Mouse (Mus musculus) right cerebral cortex, postnatal 36 days (tissue): ENCODE data around the gene Tmc8.
"Not testable (repeated sequence)": the region's sequence is repeated elsewhere in the genome, so short reads cannot be mapped to it uniquely, and the experiment has no call there.

ENCODE experiments used
- DNase-seq, 2 experiments: peaks; one replicate each; pipeline ENCODE4 v3.0.0; 2022; ENCODE audit warnings: low spot score in 2 of 2, mixed read lengths in 1 of 2

Gene Tmc8

GRCm38 (mm10) chr11:117772352-117772751 is 9.5 kb upstream of the Tmc8 start:
- DNase-seq = no peak

GRCm38 (mm10) chr11:117774925-117775324 is 7.0 kb upstream of the Tmc8 start:
- no peak for DNase-seq

- DNase-seq = no peak
Observed at GRCm38 (mm10) chr11:117775540-117775939, 6.3 kb upstream of the Tmc8 start.

- DNase-seq = no peak
Observed at GRCm38 (mm10) chr11:117776085-117776792, 5.6 kb upstream of the Tmc8 start.

GRCm38 (mm10) chr11:117777111-117777510 is 4.8 kb upstream of the Tmc8 start:
- no peak for DNase-seq

- no peak for DNase-seq
Observed at GRCm38 (mm10) chr11:117778031-117778430, 3.8 kb upstream of the Tmc8 start.

- no peak for DNase-seq
Observed at GRCm38 (mm10) chr11:117778851-117779433, 2.9 kb upstream of the Tmc8 start.

- DNase-seq = no peak
Observed at GRCm38 (mm10) chr11:117779434-117780198, 2.3 kb upstream of the Tmc8 start.

- no peak for DNase-seq
Observed at GRCm38 (mm10) chr11:117780199-117780515, 1.7 kb upstream of the Tmc8 start.

GRCm38 (mm10) chr11:117780582-117781111 is 1.2 kb upstream of the Tmc8 start:
- no peak for DNase-seq

GRCm38 (mm10) chr11:117781199-117781821 is 566 bp upstream of the Tmc8 start:
- no peak for DNase-seq

GRCm38 (mm10) chr11:117782705-117783034 is 794 bp downstream of the Tmc8 start:
- DNase-seq = no peak

- no peak for DNase-seq
Observed at GRCm38 (mm10) chr11:117783089-117783488, 1.2 kb downstream of the Tmc8 start.

- DNase-seq = no peak
Observed at GRCm38 (mm10) chr11:117783683-117784309, 1.9 kb downstream of the Tmc8 start.

- DNase-seq = no peak
Observed at GRCm38 (mm10) chr11:117786294-117786693, 4.4 kb downstream of the Tmc8 start.

GRCm38 (mm10) chr11:117788481-117788880 is 6.6 kb downstream of the Tmc8 start:
- not testable (repeated sequence) for DNase-seq

GRCm38 (mm10) chr11:117790286-117790685 is 8.4 kb downstream of the Tmc8 start:
- no peak for DNase-seq

- DNase-seq = no peak
Observed at GRCm38 (mm10) chr11:117790703-117791440, 9.0 kb downstream of the Tmc8 start.

- DNase-seq = no peak
Observed at GRCm38 (mm10) chr11:117791441-117791761, 9.5 kb downstream of the Tmc8 start.

- no peak for DNase-seq
Observed at GRCm38 (mm10) chr11:117792281-117792888, 10.5 kb downstream of the Tmc8 start.

- no peak for DNase-seq
Observed at GRCm38 (mm10) chr11:117794035-117794551, 12.2 kb downstream of the Tmc8 start.
